Mouse (Mus musculus) hindbrain, postnatal 0 days (tissue): ENCODE measurements at regions not wholly inside any gene's neighbourhood (a gene's known extent, or its start where the extent isn't known, plus 50 kb on each side); places are given as distances from the start of the nearest gene placed in this dataset.

Experiments
- ATAC-seq: fragments of 200-750 bp; cut with Nextera tagmentation; 2 replicates; pipeline ENCODE4 v1.8.0; 2017; ENCODE audit warnings: mild to moderate bottlenecking, moderate TSS enrichment, moderate library complexity
- DNase-seq: peaks from one replicate; pipeline ENCODE4 v3.0.0-alpha.2; 2015; ENCODE audit warnings: low spot score
- H3K27ac ChIP-seq: fragments of 300-500 bp; sonication (generic); 2 replicates; pipeline ENCODE4 v1.5.1; 2014; ENCODE audit warnings: mild to moderate bottlenecking
- H3K27me3 ChIP-seq: fragments of 300-500 bp; sonication (generic); 2 replicates; pipeline ENCODE4 v1.6.1; 2014; ENCODE audit warnings: low read length, mixed read lengths; ENCODE audit not compliant: insufficient read depth
- H3K36me3 ChIP-seq: fragments of 300-500 bp; sonication (generic); 2 replicates; pipeline ENCODE4 v1.6.1; 2014; ENCODE audit warnings: low read length, mixed read lengths; ENCODE audit not compliant: insufficient read depth
- H3K4me1 ChIP-seq: fragments of 300-500 bp; sonication (generic); 2 replicates; pipeline ENCODE4 v1.6.1; 2014; ENCODE audit warnings: antibody characterized with exemption, low read length, mixed read lengths; ENCODE audit not compliant: insufficient read depth
- H3K4me2 ChIP-seq: fragments of 300-500 bp; sonication (generic); 2 replicates; pipeline ENCODE4 v1.6.1; 2014; ENCODE audit warnings: low read depth, mild to moderate bottlenecking, low read length, moderate library complexity, mixed read lengths
- H3K4me3 ChIP-seq: fragments of 300-500 bp; sonication (generic); 2 replicates; pipeline ENCODE4 v1.5.1; 2014; ENCODE audit warnings: low read length
- H3K9ac ChIP-seq: fragments of 300-500 bp; sonication (generic); replicated peaks from 2 replicates; pipeline ENCODE4 v1.6.1; 2014; ENCODE audit warnings: mild to moderate bottlenecking, low read length, moderate library complexity, mixed read lengths
- H3K9me3 ChIP-seq: fragments of 300-500 bp; sonication (generic); 2 replicates; pipeline ENCODE4 v1.6.1; 2016; ENCODE audit warnings: low read length, mixed read lengths
- CTCF ChIP-seq: IDR thresholded peaks from 2 replicates; pipeline ENCODE4 v1.5.1; 2016; ENCODE audit warnings: antibody characterized with exemption, control low read depth, low read depth
- WGBS: fragments of 180-500 bp; shearing (Covaris S2); extraction: QIAGEN DNeasy Blood & Tissue Kit; methylation state at CpG from one replicate; pipeline ENCODE4 v1.1.7; 2014; 5-methylcytosine and 5-hydroxymethylcytosine counted together

DNA sequence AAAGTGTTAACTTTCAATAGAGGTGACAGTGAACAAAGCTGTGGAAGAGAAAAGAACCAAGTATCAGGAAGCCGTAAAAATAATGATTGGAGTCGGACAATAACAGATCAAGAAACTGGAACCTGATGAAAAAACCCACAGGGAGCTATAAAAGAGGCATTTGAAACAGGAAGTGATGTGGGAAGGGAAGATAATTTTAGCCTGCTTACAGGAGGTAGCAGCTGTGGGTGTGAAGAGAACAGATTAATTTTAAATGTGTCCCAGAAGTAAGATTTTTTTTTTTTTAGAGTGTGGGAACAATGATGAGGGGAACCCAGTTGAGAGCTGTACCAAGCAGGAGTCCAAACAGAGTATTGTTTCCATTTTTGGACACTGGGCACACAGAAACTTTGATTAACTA lies 61.5 kb upstream of the Gls start:
- 84% methylated on average over 2 of the region's 2 CpGs for WGBS
- no peak for TF ChIP-seq CTCF
- Histone ChIP-seq H3K27me3 (no peaks in the 10 kb centered on the region), H3K9ac (no peak overlapping the region), H3K27ac (no peak overlapping the region), H3K36me3 (no peaks in the 10 kb centered on the region), H3K9me3 (no peaks in the 10 kb centered on the region), H3K4me2 (no peak overlapping the region), H3K4me1 (no peaks in the 10 kb centered on the region), H3K4me3 (no peak overlapping the region)
- DNase-seq (no peak), ATAC-seq (no peak)

GRCm38 (mm10) chr1:52293393-52294099 lies 60.5 kb upstream of the Gls start:
- Histone ChIP-seq H3K36me3 (no peaks in the 10 kb centered on the region), H3K27me3 (no peaks in the 10 kb centered on the region), H3K4me1 (no peaks in the 10 kb centered on the region), H3K4me2 (no peak overlapping the region), H3K27ac (no peak overlapping the region), H3K9me3 (no peaks in the 10 kb centered on the region), H3K9ac (no peak overlapping the region), H3K4me3 (no peak overlapping the region)
- 0 out of 2 replicates have a peak, but pooled peaks have one; percentile 32 for ATAC-seq
- TF ChIP-seq CTCF = no peak
- WGBS = 85% methylated on average over 5 of the region's 5 CpGs
- no peak for DNase-seq
